Mouse (Mus musculus) forebrain, embryonic 10.5 days (tissue): ENCODE data around the gene Pias3. TPM values are rescaled to one million over a fixed set of nuclear protein-coding genes. Genes with fewer than 3 reads are reported as not detected.
"Not testable (repeated sequence)": the region's sequence is repeated elsewhere in the genome, so short reads cannot be mapped to it uniquely, and the experiment has no call there.

Source experiments
- DNase-seq: peaks from one replicate; pipeline ENCODE4 v3.0.0-alpha.2; 2017; ENCODE audit warnings: low spot score; ENCODE audit errors: extremely low spot score
- H3K27ac ChIP-seq: fragments of 300-500 bp; sonication (generic); 2 replicates; pipeline ENCODE4 v1.5.1; 2016; ENCODE audit warnings: mild to moderate bottlenecking
- H3K27me3 ChIP-seq: fragments of 300-500 bp; sonication (generic); 2 replicates; pipeline ENCODE4 v1.6.1; 2016; ENCODE audit warnings: mild to moderate bottlenecking; ENCODE audit not compliant: poor library complexity, severe bottlenecking
- H3K36me3 ChIP-seq: fragments of 300-500 bp; sonication (generic); replicated peaks from 2 replicates; pipeline ENCODE4 v1.6.1; 2016; ENCODE audit warnings: mild to moderate bottlenecking, moderate library complexity
- H3K4me1 ChIP-seq: fragments of 300-500 bp; sonication (generic); 2 replicates; pipeline ENCODE4 v1.6.1; 2016
- H3K4me3 ChIP-seq: fragments of 300-500 bp; sonication (generic); 2 replicates; pipeline ENCODE4 v1.5.1; 2016; ENCODE audit warnings: mild to moderate bottlenecking, moderate library complexity
- H3K9me3 ChIP-seq: fragments of 300-500 bp; sonication (generic); 2 replicates; pipeline ENCODE4 v1.6.1; 2016; ENCODE audit warnings: mild to moderate bottlenecking, moderate library complexity
- WGBS: fragments of 180-500 bp; shearing (Covaris S2); methylation state at CpG from one replicate; pipeline ENCODE4 v1.1.7; 2016; 5-methylcytosine and 5-hydroxymethylcytosine counted together
- polyA plus RNA-seq: library from polyadenylated mRNA; unstranded; fragments of >200 nt; fragmentation: Nextera tagmentation; extraction: Ambion mirVana; gene quantifications from 2 replicates; pipeline ENCODE4 v1.2.1, GENCODE M21; 2016

Pias3 gene
- polyA plus RNA-seq, 1 experiment from 2014 or later, result 45.2 TPM

DNA sequence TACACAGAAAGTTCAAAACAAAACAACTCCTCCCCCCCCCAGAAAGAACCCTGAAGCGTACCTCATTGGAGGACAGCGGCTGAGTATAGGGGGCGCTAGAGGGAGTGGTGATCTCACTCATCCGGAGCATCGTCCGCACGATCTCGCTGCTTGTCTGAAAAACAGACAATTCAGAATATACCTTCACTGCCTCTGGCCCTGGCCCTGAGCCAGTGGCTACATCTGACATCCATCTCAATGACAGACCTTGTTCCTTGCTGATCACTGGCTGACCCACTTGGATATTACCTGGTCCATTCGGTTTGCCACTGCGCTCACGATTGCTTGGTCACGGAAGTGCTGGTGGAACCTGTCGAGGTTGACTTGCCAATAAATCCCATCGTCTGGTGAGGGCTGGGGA lies 23.0 kb downstream of the Pias3 start:
- H3K4me3 ChIP-seq, result no peak overlapping the region
- no peak for DNase-seq
- no peak overlapping the region for H3K27ac ChIP-seq
- WGBS, result 38% methylated on average over 14 of the region's 14 CpGs
- peaks cover 11% of the 10 kb centered on the region for H3K4me1 ChIP-seq
- peaks cover 90% of the 10 kb centered on the region for H3K36me3 ChIP-seq
- H3K27me3 ChIP-seq, result no peaks in the 10 kb centered on the region
- H3K9me3 ChIP-seq, result no peaks in the 10 kb centered on the region

GRCm38 (mm10) chr3:96727343-96727827 lies 31.2 kb downstream of the Pias3 start, which contains the start of the genes Polr3c and Rnf115:
Gene Polr3c (minus strand): TSS chr3:96727628.
Gene Rnf115 (plus strand): TSS chr3:96727664.
- peak within 1 kb of the TSS; percentile 72 for H3K4me3 ChIP-seq
- H3K9me3 ChIP-seq, result no peaks in the 10 kb centered on the region
- peak within 1 kb of the TSS; percentile 94 for H3K27ac ChIP-seq
- H3K36me3 ChIP-seq, result peaks cover 30% of the 10 kb centered on the region
- DNase-seq, result peak; percentile 94
- WGBS, result under 1% methylated on average over 52 of the region's 52 CpGs
- peaks cover 36% of the 10 kb centered on the region for H3K4me1 ChIP-seq
- H3K27me3 ChIP-seq, result no peaks in the 10 kb centered on the region

GRCm38 (mm10) chr3:96727828-96728633 lies 31.8 kb downstream of the Pias3 start:
- H3K36me3 ChIP-seq, result peaks cover 26% of the 10 kb centered on the region
- H3K4me3 ChIP-seq, result peak overlapping the region; percentile 72
- under 1% methylated on average over 42 of the region's 42 CpGs for WGBS
- no peaks in the 10 kb centered on the region for H3K27me3 ChIP-seq
- no peaks in the 10 kb centered on the region for H3K9me3 ChIP-seq
- H3K27ac ChIP-seq, result peak overlapping the region; percentile 94
- H3K4me1 ChIP-seq, result peaks cover 36% of the 10 kb centered on the region
- no peak for DNase-seq

DNA sequence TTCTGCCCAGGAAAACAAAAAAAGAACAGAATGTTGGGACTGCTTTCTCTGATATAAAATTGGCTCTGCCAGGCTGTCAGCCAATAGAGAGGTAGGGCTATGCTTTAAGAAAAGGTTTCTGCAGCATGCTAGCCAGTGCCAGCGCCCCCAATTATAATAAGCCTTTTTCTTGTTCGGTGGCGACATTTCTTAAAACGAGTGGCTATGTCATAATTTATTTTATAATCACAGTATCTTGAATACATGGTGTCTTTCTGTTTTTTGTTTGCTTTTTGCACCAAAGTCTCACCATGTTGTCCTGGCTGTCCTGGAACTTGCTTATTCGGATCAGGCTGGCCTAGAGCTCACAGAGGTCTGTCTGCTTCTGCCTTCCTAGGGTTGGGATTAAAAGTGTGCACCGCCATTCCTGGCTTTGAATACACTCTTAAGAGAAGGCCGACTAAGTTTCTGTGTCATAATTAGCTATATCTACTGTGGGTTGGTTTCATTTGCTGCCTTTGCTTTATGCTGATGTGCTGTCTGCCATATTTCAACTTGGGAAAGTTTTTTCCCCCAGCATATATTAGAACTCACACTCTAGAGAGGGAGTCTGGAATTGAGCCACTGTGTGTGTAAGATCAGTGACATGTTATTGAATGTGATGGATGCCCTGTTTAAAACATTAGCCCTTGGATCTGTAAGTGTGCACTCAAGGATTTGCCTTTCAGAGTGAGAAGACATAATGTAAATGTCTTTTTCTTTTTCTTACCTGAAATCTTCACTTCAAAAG lies 32.6 kb downstream of the Pias3 start:
- DNase-seq, result no peak
- Histone ChIP-seq H3K9me3 (no peaks in the 10 kb centered on the region), H3K27ac (peak overlapping the region; percentile 94; the same call in 1 of the 2 replicates), H3K27me3 (no peaks in the 10 kb centered on the region), H3K36me3 (peaks cover 18% of the 10 kb centered on the region), H3K4me1 (peaks cover 36% of the 10 kb centered on the region), H3K4me3 (peak overlapping the region; percentile 72)
- WGBS, result 59% methylated on average over 7 of the region's 7 CpGs

GRCm38 (mm10) chr3:96729403-96729784 lies 33.2 kb downstream of the Pias3 start:
- Histone ChIP-seq H3K9me3 (no peaks in the 10 kb centered on the region), H3K4me3 (peak overlapping the region; percentile 72; the same call in 1 of the 2 replicates), H3K27ac (no peak overlapping the region), H3K36me3 (peaks cover 14% of the 10 kb centered on the region), H3K27me3 (no peaks in the 10 kb centered on the region), H3K4me1 (peaks cover 36% of the 10 kb centered on the region)
- no peak for DNase-seq
- WGBS, result 69% methylated on average over 3 of the region's 3 CpGs

DNA sequence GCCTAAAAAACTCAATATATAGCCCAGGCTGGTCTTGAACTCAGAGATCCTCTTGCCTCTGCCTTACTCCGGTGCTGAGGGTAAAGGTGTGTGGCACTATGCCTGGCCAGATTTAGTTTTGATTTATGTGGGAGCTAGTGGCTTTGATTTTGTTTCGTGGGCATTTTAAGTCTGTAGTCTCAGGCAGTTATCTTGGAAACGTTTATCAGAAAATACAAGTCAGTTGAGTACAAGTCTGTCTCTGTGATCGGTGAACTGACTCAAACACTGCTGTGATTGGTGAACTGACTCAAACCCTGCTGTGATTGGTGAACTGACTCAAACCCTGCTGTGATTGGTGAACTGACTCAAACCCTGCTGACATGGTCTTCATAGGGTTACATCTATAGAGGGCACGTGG lies 34.6 kb downstream of the Pias3 start:
- 82% methylated on average over 5 of the region's 5 CpGs for WGBS
- no peaks in the 10 kb centered on the region for H3K9me3 ChIP-seq

DNA sequence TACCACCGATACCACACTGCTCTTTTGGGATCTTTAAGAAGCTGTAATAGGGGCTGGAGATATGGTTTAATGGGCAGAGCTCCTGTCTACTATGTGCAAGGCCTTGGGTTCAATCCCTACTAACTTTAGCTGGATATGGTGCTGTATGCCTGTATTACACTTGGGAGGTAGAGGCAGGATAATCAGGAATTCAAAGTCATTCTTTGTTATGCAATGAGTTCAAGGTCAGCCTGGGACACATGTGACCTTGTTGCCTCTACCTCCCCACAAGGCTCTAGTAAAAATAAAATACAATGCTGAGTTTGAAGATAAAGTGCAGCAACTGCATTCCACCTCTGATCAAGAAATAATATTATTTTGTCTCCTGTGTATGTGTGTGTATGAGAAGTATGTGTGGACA lies 37.8 kb downstream of the Pias3 start:
- Histone ChIP-seq H3K4me1 (peaks cover 25% of the 10 kb centered on the region), H3K27ac (no peak overlapping the region), H3K27me3 (no peaks in the 10 kb centered on the region), H3K4me3 (no peak overlapping the region), H3K9me3 (no peaks in the 10 kb centered on the region), H3K36me3 (peaks cover 4% of the 10 kb centered on the region; the same call in 1 of the 2 replicates)
- WGBS, result 95% methylated on average over 1 of the region's 1 CpGs
- DNase-seq, result no peak

More for the DNA sequence above, 34.6 kb downstream of the Pias3 start:
- H3K36me3 ChIP-seq, result peaks cover 4% of the 10 kb centered on the region; the same call in 1 of the 2 replicates
- 0 out of 2 replicates have a peak overlapping the region, but pooled peaks have one; percentile 8 for H3K4me3 ChIP-seq
- no peak overlapping the region for H3K27ac ChIP-seq
- no peak for DNase-seq
- peaks cover 36% of the 10 kb centered on the region for H3K4me1 ChIP-seq
- no peaks in the 10 kb centered on the region for H3K27me3 ChIP-seq

GRCm38 (mm10) chr3:96735200-96735599 lies 39.0 kb downstream of the Pias3 start:
- 92% methylated on average over 2 of the region's 2 CpGs for WGBS
- H3K4me3 ChIP-seq, result no peak overlapping the region
- no peak for DNase-seq

DNA sequence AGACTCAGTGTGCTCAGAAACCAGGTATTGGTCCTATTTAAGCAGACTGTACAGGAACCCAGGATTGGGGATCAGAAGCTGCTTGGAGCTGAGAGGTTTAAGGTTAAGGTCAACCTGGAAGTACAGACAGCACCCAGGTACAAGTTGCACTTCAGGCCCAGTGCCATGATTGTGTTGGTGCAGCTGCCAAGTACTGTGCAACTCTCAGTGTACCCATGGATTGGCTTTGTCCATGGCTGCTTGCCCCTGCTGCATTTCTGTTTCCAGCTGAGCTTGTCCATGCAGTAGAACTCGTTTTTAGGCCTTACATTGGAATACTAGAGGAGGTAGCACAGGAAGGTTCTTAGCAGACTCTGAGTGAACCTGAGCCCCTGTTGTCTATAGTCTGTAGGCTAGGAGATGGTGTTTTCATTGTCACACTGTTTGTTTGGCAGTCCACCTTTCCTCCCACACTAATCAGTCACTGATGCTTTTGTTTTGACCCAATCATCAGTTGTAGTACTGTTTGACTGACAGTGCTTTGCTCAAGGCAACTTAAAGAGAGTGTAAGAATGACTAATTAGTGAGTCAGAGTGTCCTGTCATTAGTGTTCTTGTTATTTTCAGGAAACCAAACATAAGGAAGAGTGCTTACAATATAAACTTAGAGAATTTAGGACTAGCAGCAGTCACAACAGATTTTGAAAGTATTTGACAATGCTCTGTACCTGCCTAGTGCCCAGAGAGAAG lies 41.0 kb downstream of the Pias3 start:
- H3K4me1 ChIP-seq, result peaks cover 5% of the 10 kb centered on the region
- H3K27ac ChIP-seq, result no peak overlapping the region
- H3K36me3 ChIP-seq, result peaks cover 4% of the 10 kb centered on the region; the same call in 1 of the 2 replicates
- no peaks in the 10 kb centered on the region for H3K9me3 ChIP-seq
- WGBS, result 65% methylated on average over 1 of the region's 1 CpGs
- DNase-seq, result no peak
- H3K27me3 ChIP-seq, result no peaks in the 10 kb centered on the region
- H3K4me3 ChIP-seq, result no peak overlapping the region

More at GRCm38 (mm10) chr3:96735200-96735599, 39.0 kb downstream of the Pias3 start:
- peaks cover 4% of the 10 kb centered on the region; the same call in 1 of the 2 replicates for H3K36me3 ChIP-seq
- no peaks in the 10 kb centered on the region for H3K27me3 ChIP-seq
- H3K4me1 ChIP-seq, result peaks cover 16% of the 10 kb centered on the region
- H3K9me3 ChIP-seq, result no peaks in the 10 kb centered on the region
- H3K27ac ChIP-seq, result no peak overlapping the region

DNA sequence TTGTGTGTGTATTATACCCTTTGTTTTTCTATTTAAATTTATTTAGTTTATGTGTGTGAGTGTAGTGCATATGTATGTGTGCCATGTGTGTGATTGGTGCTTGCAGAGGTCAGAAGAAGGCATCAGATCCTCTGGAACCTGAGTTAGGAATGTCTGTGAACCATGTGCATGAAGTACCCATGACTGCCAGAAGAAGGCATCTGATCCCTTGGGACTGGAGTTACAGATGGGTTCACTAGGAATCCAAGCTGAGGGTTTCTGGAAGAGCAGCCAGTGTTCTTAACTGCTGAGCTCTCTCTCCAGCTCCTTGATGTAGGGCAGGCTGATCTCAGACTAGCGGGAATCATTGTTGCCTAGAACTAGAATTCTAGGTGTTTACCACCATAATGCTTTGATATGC lies 41.8 kb downstream of the Pias3 start:
- no peak for DNase-seq
- Histone ChIP-seq H3K4me1 (peaks cover 5% of the 10 kb centered on the region), H3K36me3 (no peaks in the 10 kb centered on the region), H3K9me3 (no peaks in the 10 kb centered on the region), H3K4me3 (no peak overlapping the region), H3K27me3 (no peaks in the 10 kb centered on the region), H3K27ac (no peak overlapping the region)
- WGBS, result 86% methylated on average over 1 of the region's 1 CpGs

- not testable (repeated sequence) for H3K36me3 ChIP-seq, H3K4me1 ChIP-seq, H3K4me3 ChIP-seq, H3K9me3 ChIP-seq, H3K27me3 ChIP-seq, H3K27ac ChIP-seq, DNase-seq
Measured at GRCm38 (mm10) chr3:96740279-96740678, 44.1 kb downstream of the Pias3 start.

DNA sequence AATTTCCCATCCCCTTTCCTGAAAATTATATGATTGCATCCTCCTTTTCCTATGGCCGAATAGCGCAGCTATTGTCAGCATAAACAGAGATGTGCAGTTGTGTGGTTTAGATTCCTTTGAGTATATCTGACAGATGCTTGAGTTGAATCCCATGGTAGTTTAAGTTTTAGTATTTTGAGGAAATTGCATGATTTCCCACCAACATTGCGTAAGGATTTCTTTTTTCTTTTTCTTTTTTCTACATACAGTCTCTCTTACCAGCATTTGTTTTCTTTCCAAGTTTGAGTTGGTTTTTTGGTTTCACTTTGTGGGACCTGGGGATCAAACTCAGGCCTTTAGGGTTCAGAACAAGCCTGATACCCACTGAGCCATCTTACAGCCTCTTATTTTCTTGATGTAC lies 48.2 kb downstream of the Pias3 start:
- Histone ChIP-seq H3K36me3 (peaks cover 3% of the 10 kb centered on the region; the same call in 1 of the 2 replicates), H3K27me3 (no peaks in the 10 kb centered on the region), H3K9me3 (no peaks in the 10 kb centered on the region), H3K4me3 (no peak overlapping the region), H3K27ac (no peak overlapping the region), H3K4me1 (no peaks in the 10 kb centered on the region)
- WGBS, result 93% methylated on average over 3 of the region's 3 CpGs
- DNase-seq, result no peak
